Mouse (Mus musculus) hindbrain, embryonic 16.5 days (tissue): ENCODE results near the gene Mthfd1. TPM values are rescaled to one million over a fixed set of nuclear protein-coding genes. Genes with fewer than 3 reads are reported as not detected.

Source experiments
- ATAC-seq: fragments of 200-750 bp; cut with Nextera tagmentation; 2 replicates; pipeline ENCODE4 v1.8.0; 2017; ENCODE audit warnings: moderate TSS enrichment, moderate library complexity
- H3K27ac ChIP-seq: fragments of 300-500 bp; sonication (generic); 2 replicates; pipeline ENCODE4 v1.5.1; 2014; ENCODE audit warnings: low read depth, mild to moderate bottlenecking, control low read depth, low read length, moderate library complexity
- H3K27me3 ChIP-seq: fragments of 300-500 bp; sonication (generic); replicated peaks from 2 replicates; pipeline ENCODE4 v1.6.1; 2014; ENCODE audit warnings: low read length; ENCODE audit not compliant: control insufficient read depth, insufficient read depth
- H3K36me3 ChIP-seq: fragments of 300-500 bp; sonication (generic); 2 replicates; pipeline ENCODE4 v1.6.1; 2014; ENCODE audit warnings: mild to moderate bottlenecking, low read length, moderate library complexity, mixed read lengths; ENCODE audit not compliant: control insufficient read depth, insufficient read depth
- H3K4me1 ChIP-seq: fragments of 300-500 bp; sonication (generic); 2 replicates; pipeline ENCODE4 v1.6.1; 2014; ENCODE audit warnings: low read depth, low read length; ENCODE audit not compliant: control insufficient read depth, insufficient read depth
- H3K4me2 ChIP-seq: fragments of 300-500 bp; sonication (generic); 2 replicates; pipeline ENCODE4 v1.6.1; 2014; ENCODE audit warnings: mild to moderate bottlenecking, low read length, control low read depth, moderate library complexity
- H3K4me3 ChIP-seq: fragments of 300-500 bp; sonication (generic); 2 replicates; pipeline ENCODE4 v1.5.1; 2014; ENCODE audit warnings: mild to moderate bottlenecking, low read length, control low read depth, moderate library complexity
- H3K9ac ChIP-seq: fragments of 300-500 bp; sonication (generic); 2 replicates; pipeline ENCODE4 v1.6.1; 2014; ENCODE audit warnings: low read depth, mild to moderate bottlenecking, control low read depth, low read length, moderate library complexity
- H3K9me3 ChIP-seq: fragments of 300-500 bp; sonication (generic); 2 replicates; pipeline ENCODE4 v1.6.1; 2014; ENCODE audit warnings: mild to moderate bottlenecking, low read length, moderate library complexity; ENCODE audit not compliant: control insufficient read depth
- WGBS: fragments of 180-500 bp; shearing (Covaris S2); extraction: QIAGEN DNeasy Blood & Tissue Kit; methylation state at CpG from one replicate; pipeline ENCODE4 v1.1.7; 2014; 5-methylcytosine and 5-hydroxymethylcytosine counted together
- polyA plus RNA-seq: library from polyadenylated mRNA; unstranded; fragments of >200 nt; fragmentation: Nextera tagmentation; extraction: Ambion mirVana; gene quantifications from 2 replicates; pipeline ENCODE4 v1.2.1, GENCODE M21; 2015

Gene Mthfd1
- polyA plus RNA-seq, 1 experiment from 2014 or later = 37.8 TPM

GRCm38 (mm10) chr12:76368201-76368789 is 113.2 kb downstream of the Mthfd1 start:
- peak overlapping the region; percentile 100 for H3K9ac ChIP-seq
- H3K4me3 ChIP-seq = peak overlapping the region; percentile 97
- H3K4me2 ChIP-seq = peak overlapping the region; percentile 88
- peaks cover 27% of the 10 kb centered on the region for H3K4me1 ChIP-seq
- ATAC-seq = no peak
- H3K27me3 ChIP-seq = no peaks in the 10 kb centered on the region
- H3K9me3 ChIP-seq = no peaks in the 10 kb centered on the region
- 8% methylated on average over 9 of the region's 9 CpGs for WGBS
- H3K27ac ChIP-seq = peak overlapping the region; percentile 99
- no peaks in the 10 kb centered on the region for H3K36me3 ChIP-seq

GRCm38 (mm10) chr12:76368790-76369205 is 113.7 kb downstream of the Mthfd1 start:
- Histone ChIP-seq H3K27ac (peak overlapping the region; percentile 99), H3K27me3 (no peaks in the 10 kb centered on the region), H3K4me2 (peak overlapping the region; percentile 88), H3K9me3 (no peaks in the 10 kb centered on the region), H3K4me1 (peaks cover 27% of the 10 kb centered on the region), H3K36me3 (no peaks in the 10 kb centered on the region), H3K4me3 (peak overlapping the region; percentile 97), H3K9ac (peak overlapping the region; percentile 100)
- ATAC-seq = peak; percentile 48
- WGBS = under 1% methylated on average over 24 of the region's 26 CpGs

Other genes starting within 250 kb of the Mthfd1 start
- 0.30 and 0.34 TPM in 2 replicates for gene Esr2, start 78.0 kb upstream of the Mthfd1 start, polyA plus RNA-seq
- not detected in 2 replicates for gene Tex21, start 8.6 kb upstream of the Mthfd1 start, polyA plus RNA-seq
- gene Akap5, start 69.6 kb downstream of the Mthfd1 start, polyA plus RNA-seq = 12.3 and 13.8 TPM in 2 replicates
- gene Zbtb25, start 114.3 kb downstream of the Mthfd1 start, polyA plus RNA-seq = 12.6 and 13.3 TPM in 2 replicates
- 3.2 and 3.5 TPM in 2 replicates for gene Zbtb1, start 115.0 kb downstream of the Mthfd1 start, polyA plus RNA-seq
- 9.5 and 10.2 TPM in 2 replicates for gene Hspa2, start 148.9 kb downstream of the Mthfd1 start, polyA plus RNA-seq
- gene Ppp1r36, start 162.2 kb downstream of the Mthfd1 start, polyA plus RNA-seq = 1.3 and 2.1 TPM in 2 replicates